Mouse (Mus musculus) spleen, adult 12 weeks (tissue): ENCODE measurements around the gene Gid4.
A peak's percentile ranks its signal among the peaks of the same experiment; 100 is the strongest.
"Not testable (repeated sequence)": the region's sequence is repeated elsewhere in the genome, so short reads cannot be mapped to it uniquely, and the experiment has no call there.

Source experiments
- DNase-seq: peaks from one replicate; pipeline ENCODE4 v3.0.0; 2022; ENCODE audit warnings: low spot score

Gid4 gene

GRCm38 (mm10) chr11:60433501-60433900 lies 16.6 kb downstream of the Gid4 start:
- no peak for DNase-seq

GRCm38 (mm10) chr11:60435133-60435532 lies 18.2 kb downstream of the Gid4 start:
- no peak for DNase-seq

- DNase-seq = no peak
Observed at GRCm38 (mm10) chr11:60436618-60437017, 19.7 kb downstream of the Gid4 start.

GRCm38 (mm10) chr11:60439621-60440020 lies 22.7 kb downstream of the Gid4 start:
- not testable (repeated sequence) for DNase-seq

- no peak for DNase-seq
Observed at GRCm38 (mm10) chr11:60440176-60440575, 23.2 kb downstream of the Gid4 start.

- no peak for DNase-seq
Observed at GRCm38 (mm10) chr11:60442896-60443295, 26.0 kb downstream of the Gid4 start.

- no peak for DNase-seq
Observed at GRCm38 (mm10) chr11:60444007-60444406, 27.1 kb downstream of the Gid4 start.

- peak; percentile 74 for DNase-seq
Observed at GRCm38 (mm10) chr11:60454080-60454744, 37.3 kb downstream of the Gid4 start, which contains the start of gene Drg2. Gene Drg2 (plus strand): TSS chr11:60454591.

- no peak for DNase-seq
Observed at GRCm38 (mm10) chr11:60454745-60455087, 37.8 kb downstream of the Gid4 start.

GRCm38 (mm10) chr11:60457973-60458372 lies 41.0 kb downstream of the Gid4 start:
- DNase-seq = no peak

- no peak for DNase-seq
Observed at GRCm38 (mm10) chr11:60465943-60466380, 49.0 kb downstream of the Gid4 start.

GRCm38 (mm10) chr11:60469039-60469438 lies 52.1 kb downstream of the Gid4 start, which contains the start of gene Myo15:
Gene Myo15 (plus strand): TSS chr11:60469339.
- DNase-seq = no peak

- DNase-seq = no peak
Observed at GRCm38 (mm10) chr11:60470743-60471142, 53.8 kb downstream of the Gid4 start.

- DNase-seq = no peak
Observed at GRCm38 (mm10) chr11:60474534-60474933, 57.6 kb downstream of the Gid4 start.

GRCm38 (mm10) chr11:60475668-60476362 lies 58.9 kb downstream of the Gid4 start:
- DNase-seq = no peak

GRCm38 (mm10) chr11:60478121-60478520 lies 61.2 kb downstream of the Gid4 start:
- no peak for DNase-seq

- DNase-seq = peak; percentile 35
Observed at GRCm38 (mm10) chr11:60486267-60486666, 69.3 kb downstream of the Gid4 start.

- no peak for DNase-seq
Observed at GRCm38 (mm10) chr11:60492726-60493125, 75.8 kb downstream of the Gid4 start.

GRCm38 (mm10) chr11:60495692-60496091 lies 78.7 kb downstream of the Gid4 start:
- no peak for DNase-seq
